Mouse (Mus musculus) brain, embryonic 18.5 days (tissue): ENCODE results near the gene Enox2.
A peak's percentile ranks its signal among the peaks of the same experiment; 100 is the strongest.
"Not testable (repeated sequence)": the region's sequence is repeated elsewhere in the genome, so short reads cannot be mapped to it uniquely, and the experiment has no call there.

Source experiments
- DNase-seq: peaks from one replicate; pipeline ENCODE4 v3.0.0-alpha.2; 2012; ENCODE audit warnings: low read depth, low spot score

The Enox2 gene

DNA sequence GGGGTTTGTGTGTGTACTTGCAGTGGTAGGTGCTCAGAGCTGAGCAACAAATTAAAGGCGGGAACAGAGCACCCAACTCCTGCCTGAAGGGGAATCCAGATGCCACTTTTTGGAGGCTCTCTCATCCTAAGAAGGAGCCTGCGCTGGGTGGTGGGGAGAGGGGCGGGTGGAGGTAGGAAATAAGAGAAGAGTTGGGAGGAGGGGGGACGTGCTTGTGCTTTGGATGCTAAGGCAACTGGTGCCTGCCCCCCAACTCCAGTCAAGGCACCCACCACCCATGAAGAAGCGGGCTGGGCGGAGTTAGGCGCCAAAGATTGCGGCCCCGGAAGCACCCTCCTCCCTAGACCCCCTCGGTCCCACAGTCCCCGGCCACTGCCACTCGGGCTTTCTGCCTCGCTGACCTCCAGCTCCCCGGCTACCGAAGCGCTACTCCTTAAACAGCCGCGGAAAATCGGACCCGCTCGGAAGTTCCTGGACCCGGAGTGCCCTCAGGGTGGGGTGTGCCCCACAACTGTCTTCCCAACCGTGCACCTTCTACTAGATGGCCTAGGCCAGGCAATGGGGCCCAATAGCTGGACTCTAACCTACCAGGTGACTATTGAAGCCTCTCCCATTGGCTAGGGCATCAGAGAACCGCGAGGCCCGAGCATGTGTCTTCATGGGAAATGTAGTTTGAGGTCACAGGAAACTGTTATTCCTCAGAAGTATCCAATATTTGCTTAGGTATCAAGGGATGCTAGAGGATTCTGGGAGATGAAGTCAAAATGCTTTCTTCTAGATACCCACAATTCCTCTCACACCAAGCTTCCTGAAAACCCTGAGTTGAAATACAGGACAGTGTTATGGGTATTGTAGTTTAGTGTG is at the start of gene Enox2:
Gene Enox2 (minus strand): TSS at position 560 of the 864 bp plus-strand sequence.
- DNase-seq: peak; percentile 93

GRCm38 (mm10) chrX:49309496-49309895 is 21.4 kb upstream of the Enox2 start:
- DNase-seq: no peak

DNA sequence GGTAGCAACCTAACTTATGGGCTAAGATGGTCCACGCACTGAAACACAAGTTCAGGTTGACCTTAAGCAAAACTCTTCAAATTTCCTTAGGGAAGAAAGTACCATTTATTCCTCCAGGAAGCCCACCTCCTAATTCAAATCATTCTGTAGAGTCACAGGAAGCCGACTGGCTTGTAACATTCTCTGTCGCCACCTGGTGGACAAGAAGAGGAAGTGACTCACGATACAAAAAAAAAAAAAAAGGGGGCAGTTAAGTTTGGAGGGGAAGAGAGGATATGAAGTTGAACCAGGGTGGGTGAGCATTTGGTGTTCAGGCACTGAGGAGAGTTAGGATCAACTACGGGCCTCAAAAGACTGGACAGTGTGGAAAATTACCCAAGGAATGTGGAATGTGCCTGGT is 18.6 kb upstream of the Enox2 start:
- DNase-seq: no peak

DNA sequence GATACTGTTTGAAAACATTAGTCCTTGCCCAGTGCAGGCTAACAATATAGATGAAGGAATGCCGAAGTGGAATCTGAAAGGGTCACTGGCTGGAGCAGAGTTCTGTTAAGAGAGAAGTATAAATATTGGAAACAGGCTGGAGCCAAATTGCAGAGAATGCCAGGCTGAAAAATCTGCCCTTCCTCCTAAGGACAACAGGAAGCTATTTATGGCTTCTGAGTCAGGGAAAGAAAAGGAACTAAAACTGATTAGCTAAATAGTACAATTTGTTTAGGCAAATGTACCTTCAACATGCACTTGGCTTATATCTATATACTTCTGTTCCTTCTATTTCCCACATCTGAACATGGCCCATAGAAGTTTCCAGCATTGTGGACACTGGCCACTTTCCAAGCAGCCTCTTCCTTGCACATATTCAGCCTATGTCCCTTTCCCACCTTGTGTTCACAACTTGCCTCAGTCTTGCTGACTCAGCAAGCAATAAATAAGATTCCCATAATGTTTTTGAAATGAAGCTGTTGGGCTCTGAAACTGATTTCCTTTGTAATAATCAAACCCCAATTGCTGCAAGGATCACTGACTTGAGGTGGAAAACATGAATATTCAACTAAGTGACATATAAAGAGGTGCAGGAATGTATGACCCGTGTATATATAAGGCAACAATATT is 8.0 kb downstream of the Enox2 start:
- DNase-seq: no peak

DNA sequence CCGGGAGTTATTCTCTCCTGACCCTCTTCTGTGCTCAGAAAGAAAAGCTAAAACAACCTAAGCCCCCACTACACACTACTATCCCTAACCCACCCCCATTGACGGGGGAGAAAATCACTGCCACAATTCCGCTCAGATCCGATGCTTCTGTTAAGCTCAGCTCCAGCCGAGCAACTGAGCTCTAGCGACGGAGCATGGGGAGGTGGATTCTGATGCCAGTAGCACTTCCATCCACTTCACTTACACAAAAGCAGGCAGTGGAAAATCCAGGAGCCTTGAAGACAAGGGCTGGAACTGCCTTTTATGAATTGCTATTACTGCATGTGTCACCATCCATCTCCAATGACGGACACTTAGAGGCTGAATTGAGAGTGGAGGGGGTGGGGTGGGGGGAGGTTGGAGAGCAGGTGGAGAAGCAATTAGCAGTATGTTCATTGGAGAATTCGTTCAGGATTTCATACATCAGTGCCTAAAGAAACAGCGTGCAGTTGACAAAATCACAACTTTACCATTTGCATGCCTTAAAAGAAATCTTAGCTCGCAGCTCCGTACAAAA is 14.5 kb downstream of the Enox2 start:
- no peak for DNase-seq

GRCm38 (mm10) chrX:49250816-49251215 is 37.2 kb downstream of the Enox2 start:
- no peak for DNase-seq

GRCm38 (mm10) chrX:49225792-49226426 is 62.1 kb downstream of the Enox2 start:
- DNase-seq: no peak

GRCm38 (mm10) chrX:49216422-49216821 is 71.6 kb downstream of the Enox2 start:
- no peak for DNase-seq

DNA sequence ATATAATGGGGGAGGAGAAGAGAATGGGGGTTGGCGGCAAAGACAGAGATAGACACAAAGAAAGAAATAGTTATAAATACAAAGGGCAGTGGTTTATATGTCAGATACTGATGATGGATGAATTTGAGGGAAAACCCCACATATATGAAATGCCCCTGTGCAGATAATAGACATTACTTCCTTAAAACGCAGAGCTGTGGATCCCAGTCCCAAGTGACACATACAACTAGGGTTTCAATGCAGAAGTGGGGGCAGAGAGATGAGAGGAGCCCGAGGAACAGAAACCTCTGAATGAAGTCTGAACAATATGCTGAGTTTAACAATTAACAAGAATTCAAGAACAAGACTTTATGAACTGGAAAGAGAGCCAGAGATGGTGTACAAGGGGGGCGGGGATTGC is 91.7 kb downstream of the Enox2 start:
- no peak for DNase-seq

GRCm38 (mm10) chrX:49181136-49181535 is 106.9 kb downstream of the Enox2 start:
- no peak for DNase-seq

GRCm38 (mm10) chrX:49178670-49179069 is 109.4 kb downstream of the Enox2 start:
- DNase-seq: no peak

GRCm38 (mm10) chrX:49154280-49154679 is 133.8 kb downstream of the Enox2 start:
- DNase-seq: no peak

DNA sequence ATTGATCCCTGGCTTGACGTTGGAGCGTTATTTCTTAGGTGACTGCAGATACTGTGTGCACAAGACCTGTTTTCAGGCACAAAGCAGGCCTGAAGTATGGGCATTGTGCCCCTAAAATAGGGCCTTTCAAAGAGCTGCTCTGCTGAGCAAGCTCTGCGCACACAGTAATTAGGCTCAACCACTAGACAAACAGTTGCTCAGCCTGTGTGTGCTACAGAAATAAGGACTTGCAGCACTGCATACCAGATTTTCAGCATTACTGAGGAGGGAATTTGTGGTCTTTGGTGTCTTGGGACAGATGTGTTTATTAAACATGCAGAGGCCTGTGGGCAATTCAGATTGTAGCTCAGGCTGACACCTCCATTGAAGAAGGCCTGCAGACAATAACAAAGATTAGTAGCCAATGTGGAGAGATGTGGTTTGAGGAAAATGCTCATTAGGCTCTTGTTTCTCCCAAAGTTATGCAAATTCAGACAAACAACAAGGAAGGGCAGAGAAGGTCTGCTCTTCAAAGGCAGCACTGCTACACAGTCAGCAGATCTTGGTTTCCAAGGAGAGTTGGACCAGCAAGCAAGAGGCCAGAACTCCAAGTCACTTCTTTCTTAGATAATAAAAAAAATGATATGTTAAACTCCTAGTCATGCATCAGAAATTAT is 163.2 kb downstream of the Enox2 start:
- no peak for DNase-seq

DNA sequence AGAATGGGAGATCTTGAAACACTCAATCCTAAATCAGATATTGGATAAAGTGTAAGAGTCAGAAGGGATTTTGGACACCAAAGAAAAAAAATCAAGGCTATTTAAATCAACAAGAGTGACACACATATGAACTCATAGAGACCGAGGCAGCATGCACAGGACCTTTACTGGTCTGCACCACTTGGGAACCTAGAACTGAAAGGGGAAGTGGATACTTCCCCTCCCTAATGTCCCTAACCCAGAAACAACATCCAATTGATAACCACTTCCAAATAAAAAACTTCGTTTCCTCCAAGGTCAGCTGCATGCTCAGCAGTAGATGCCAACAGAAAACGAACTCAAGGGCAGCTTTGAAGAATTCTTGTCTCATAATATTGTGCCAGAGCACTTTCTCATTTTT is 171.6 kb downstream of the Enox2 start:
- DNase-seq: no peak

DNA sequence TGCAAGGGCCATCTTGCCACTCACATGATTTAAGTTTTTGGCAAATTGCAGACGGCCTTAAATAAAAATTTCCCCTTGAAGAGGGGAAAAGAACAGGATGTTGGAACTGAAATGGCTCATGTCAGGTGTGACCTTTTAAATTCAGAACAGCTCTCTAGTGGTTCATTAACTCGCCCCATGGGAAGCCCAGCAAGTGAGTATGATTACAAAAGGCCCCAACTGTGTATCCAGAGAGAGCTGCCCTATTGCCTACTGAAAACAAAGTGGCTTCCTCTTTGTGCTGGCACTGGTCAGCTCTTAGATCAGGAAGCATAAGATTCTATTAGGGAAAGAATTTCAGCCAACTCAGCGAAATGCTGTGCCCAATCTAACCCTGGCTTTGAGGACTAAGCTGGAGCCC is 175.6 kb downstream of the Enox2 start:
- DNase-seq: no peak

GRCm38 (mm10) chrX:49100542-49100941 is 187.5 kb downstream of the Enox2 start:
- DNase-seq: not testable (repeated sequence)

GRCm38 (mm10) chrX:49096249-49096648 is 191.8 kb downstream of the Enox2 start:
- no peak for DNase-seq

DNA sequence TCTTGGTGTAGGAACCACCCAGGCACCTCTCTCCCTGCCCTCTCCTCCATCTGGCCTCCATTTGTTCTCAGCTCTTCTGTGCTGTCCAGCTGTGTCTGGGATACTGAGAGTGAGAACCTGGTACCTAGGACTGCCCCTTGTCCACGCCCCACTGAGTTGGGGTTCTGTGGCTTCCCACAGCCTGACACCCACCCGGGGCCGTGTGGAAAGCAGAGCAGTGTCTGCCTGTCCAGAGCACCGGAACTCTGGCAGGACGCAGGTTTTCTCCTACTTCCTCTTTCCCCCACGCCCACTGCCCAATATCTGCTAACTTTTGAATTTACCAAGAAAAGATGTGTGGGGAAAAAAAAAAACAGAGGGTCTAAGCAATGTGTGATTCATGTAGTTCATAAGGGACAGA is 213.0 kb downstream of the Enox2 start:
- DNase-seq: no peak

DNA sequence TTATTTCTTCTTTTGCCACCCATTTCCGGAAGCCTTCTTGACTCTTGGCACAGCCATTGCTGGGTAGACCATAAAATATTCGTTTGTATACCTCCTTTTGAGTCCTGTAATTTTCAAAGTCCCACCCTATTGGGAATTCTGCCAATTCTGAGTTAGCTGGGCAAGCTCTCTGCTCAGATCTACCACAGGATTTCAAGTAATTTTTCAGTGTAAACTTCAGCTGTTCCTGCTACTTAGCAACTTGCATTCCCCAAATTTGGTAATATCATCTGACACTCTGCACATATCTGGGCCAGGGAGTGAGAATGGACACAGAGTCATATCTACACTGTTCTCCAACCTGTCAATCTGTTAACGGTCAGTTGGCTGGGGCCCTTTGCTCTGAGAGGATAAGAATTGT is 214.5 kb downstream of the Enox2 start:
- DNase-seq: no peak

- no peak for DNase-seq
Observed at GRCm38 (mm10) chrX:49045118-49045517, 242.9 kb downstream of the Enox2 start.

DNA sequence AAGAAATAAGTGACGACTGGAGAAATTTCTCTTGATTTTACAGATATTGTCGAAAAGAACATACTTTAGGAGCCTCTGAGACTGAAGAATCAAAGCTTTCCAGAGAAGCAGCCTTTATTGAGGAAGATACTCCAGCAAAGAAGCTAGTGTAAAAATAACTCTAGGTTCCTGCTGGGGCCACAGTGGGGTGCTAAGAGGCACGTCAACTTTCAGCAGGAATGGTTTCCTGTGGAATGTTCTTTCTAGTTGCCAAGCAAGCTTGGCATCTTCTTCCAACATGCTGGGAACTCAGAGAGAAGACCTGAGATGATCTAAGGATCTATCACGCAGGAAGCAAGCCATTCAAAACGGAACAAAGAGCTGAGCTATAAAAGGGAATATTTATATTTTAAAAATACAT is 278.3 kb downstream of the Enox2 start:
- no peak for DNase-seq

DNA sequence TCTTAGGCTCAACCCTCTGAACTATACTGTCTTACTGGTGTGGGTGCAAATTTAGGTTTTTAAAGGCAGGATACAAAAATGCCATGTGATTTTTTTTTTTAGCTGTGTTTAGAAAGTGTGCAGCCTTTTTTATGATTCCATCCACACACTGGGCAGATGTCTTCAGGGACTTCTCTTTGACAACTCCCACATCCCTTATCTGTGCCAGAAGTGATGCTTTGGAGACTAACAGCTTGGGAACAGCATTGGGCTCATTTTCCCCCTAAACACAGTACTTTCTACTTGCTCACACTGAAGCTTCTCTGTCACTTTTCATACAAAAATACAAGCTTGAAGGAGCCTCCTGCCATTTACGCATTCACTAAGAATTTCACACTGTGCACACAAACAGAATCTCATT is 282.4 kb downstream of the Enox2 start:
- no peak for DNase-seq
